Mouse (Mus musculus) neural tube, embryonic 15.5 days (tissue): Measurements from ENCODE around the gene Tti1. TPM values are rescaled to one million over a fixed set of nuclear protein-coding genes. Genes with fewer than 3 reads are reported as not detected.

ENCODE experiments used
- ATAC-seq: fragments of 200-750 bp; cut with Nextera tagmentation; 2 replicates; pipeline ENCODE4 v1.8.0; 2017; ENCODE audit warnings: mild to moderate bottlenecking, moderate TSS enrichment, moderate library complexity; ENCODE audit not compliant: low FRiP score
- H3K27ac ChIP-seq: fragments of 300-500 bp; sonication (generic); replicated peaks from 2 replicates; pipeline ENCODE4 v1.5.1; 2015; ENCODE audit warnings: mild to moderate bottlenecking, inconsistent platforms
- H3K27me3 ChIP-seq: fragments of 300-500 bp; sonication (generic); replicated peaks from 2 replicates; pipeline ENCODE4 v1.6.1; 2015; ENCODE audit warnings: inconsistent platforms
- H3K36me3 ChIP-seq: fragments of 300-500 bp; sonication (generic); 2 replicates; pipeline ENCODE4 v1.6.1; 2015; ENCODE audit warnings: inconsistent platforms
- H3K4me1 ChIP-seq: fragments of 300-500 bp; sonication (generic); 2 replicates; pipeline ENCODE4 v1.6.1; 2015; ENCODE audit warnings: inconsistent platforms
- H3K4me2 ChIP-seq: fragments of 300-500 bp; sonication (generic); 2 replicates; pipeline ENCODE4 v1.6.1; 2015; ENCODE audit warnings: inconsistent platforms, mild to moderate bottlenecking, moderate library complexity
- H3K4me3 ChIP-seq: fragments of 300-500 bp; sonication (generic); replicated peaks from 2 replicates; pipeline ENCODE4 v1.5.1; 2015; ENCODE audit warnings: mild to moderate bottlenecking, inconsistent platforms
- H3K9ac ChIP-seq: fragments of 300-500 bp; sonication (generic); replicated peaks from 2 replicates; pipeline ENCODE4 v1.6.1; 2015; ENCODE audit warnings: mild to moderate bottlenecking, inconsistent platforms
- H3K9me3 ChIP-seq: fragments of 300-500 bp; sonication (generic); replicated peaks from 2 replicates; pipeline ENCODE4 v1.6.1; 2016; ENCODE audit warnings: inconsistent platforms
- WGBS: fragments of 180-500 bp; shearing (Covaris S2); methylation state at CpG from one replicate; pipeline ENCODE4 v1.1.7; 2015; ENCODE audit warnings: mixed read lengths; 5-methylcytosine and 5-hydroxymethylcytosine counted together
- polyA plus RNA-seq: library from polyadenylated mRNA; unstranded; fragments of >200 nt; fragmentation: Nextera tagmentation; extraction: Ambion mirVana; gene quantifications from 2 replicates; pipeline ENCODE4 v1.2.1, GENCODE M21; 2015

The Tti1 gene
- polyA plus RNA-seq, 1 experiment from 2014 or later, result 14.7 TPM

DNA sequence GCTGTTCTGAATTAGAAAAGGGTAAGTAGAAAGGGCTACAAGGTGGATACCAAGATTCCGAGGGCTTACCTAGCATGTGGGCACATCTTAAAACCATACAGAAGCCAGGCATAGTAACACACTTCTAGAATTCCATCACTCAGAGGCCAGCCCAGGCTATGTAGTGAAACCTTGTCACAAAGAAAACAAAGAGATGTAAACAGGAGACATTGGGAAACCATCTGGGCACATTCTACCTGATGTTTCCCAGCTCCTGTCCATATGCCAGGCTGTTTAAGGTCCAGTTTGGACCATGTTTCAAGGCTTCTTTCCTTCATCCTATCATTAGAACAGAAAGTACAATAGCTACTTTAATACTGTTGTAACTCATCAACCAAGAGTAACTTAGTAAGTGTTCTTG is 9.3 kb upstream of the Tti1 start:
- Histone ChIP-seq H3K4me2 (no peak overlapping the region), H3K9ac (no peak overlapping the region), H3K4me3 (no peak overlapping the region), H3K9me3 (no peaks in the 10 kb centered on the region), H3K4me1 (no peaks in the 10 kb centered on the region), H3K36me3 (peaks cover 6% of the 10 kb centered on the region; the same call in 1 of the 2 replicates), H3K27me3 (no peaks in the 10 kb centered on the region), H3K27ac (no peak overlapping the region)
- no peak for ATAC-seq
- 93% methylated on average over 1 of the region's 1 CpGs for WGBS

- H3K36me3 ChIP-seq, result peaks cover 4% of the 10 kb centered on the region; the same call in 1 of the 2 replicates
- H3K4me3 ChIP-seq, result no peak overlapping the region
- no peak overlapping the region for H3K4me2 ChIP-seq
- no peaks in the 10 kb centered on the region for H3K9me3 ChIP-seq
- H3K4me1 ChIP-seq, result peaks cover 6% of the 10 kb centered on the region; the same call in 1 of the 2 replicates
- WGBS, result 86% methylated on average over 7 of the region's 7 CpGs
- H3K9ac ChIP-seq, result no peak overlapping the region
- no peaks in the 10 kb centered on the region for H3K27me3 ChIP-seq
- no peak for ATAC-seq
- no peak overlapping the region for H3K27ac ChIP-seq
Observed at GRCm38 (mm10) chr2:158036953-158037352, 8.7 kb upstream of the Tti1 start.

DNA sequence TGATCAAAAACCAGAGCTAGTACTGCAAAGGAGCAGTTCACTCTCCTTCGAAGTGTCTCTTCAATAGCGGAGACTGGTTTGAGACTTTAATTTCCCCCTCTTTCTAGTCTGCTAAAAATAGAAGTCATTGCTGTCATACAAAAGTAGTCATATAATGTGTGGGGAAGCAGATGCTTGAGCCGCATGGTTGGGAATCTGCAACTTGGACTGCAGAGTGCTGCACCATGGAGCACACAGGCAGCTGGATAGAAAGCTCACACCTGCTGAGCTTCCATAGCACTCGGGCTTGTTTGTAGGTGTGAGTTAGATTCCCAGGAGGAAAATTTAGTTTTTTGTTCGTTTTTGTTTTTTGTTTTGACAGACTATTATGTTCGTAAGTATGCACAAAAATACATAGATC is 8.2 kb upstream of the Tti1 start:
- H3K9me3 ChIP-seq, result no peaks in the 10 kb centered on the region
- H3K4me2 ChIP-seq, result no peak overlapping the region
- H3K27me3 ChIP-seq, result no peaks in the 10 kb centered on the region
- WGBS, result 87% methylated on average over 6 of the region's 6 CpGs
- no peak overlapping the region for H3K27ac ChIP-seq
- no peak for ATAC-seq
- H3K9ac ChIP-seq, result no peak overlapping the region
- H3K4me1 ChIP-seq, result peaks cover 10% of the 10 kb centered on the region
- no peak overlapping the region for H3K4me3 ChIP-seq
- peaks cover 2% of the 10 kb centered on the region; the same call in 1 of the 2 replicates for H3K36me3 ChIP-seq

DNA sequence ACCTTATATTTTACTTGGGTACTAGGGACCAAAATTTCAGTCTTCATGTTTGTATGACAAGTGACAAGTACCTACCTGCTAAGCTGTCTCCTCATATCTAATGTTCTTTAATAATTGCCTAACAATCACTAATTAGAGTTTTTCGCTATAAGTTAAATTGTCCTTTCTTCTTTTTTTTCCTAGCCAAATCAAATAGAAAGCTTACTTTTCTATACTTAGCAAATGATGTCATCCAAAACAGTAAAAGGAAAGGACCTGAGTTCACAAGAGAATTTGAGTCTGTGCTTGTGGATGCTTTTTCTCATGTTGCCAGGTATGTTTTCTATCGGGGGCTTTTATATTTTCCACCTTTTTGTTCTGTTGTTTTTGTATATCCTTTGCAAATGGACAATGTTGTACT is 7.6 kb upstream of the Tti1 start:
- Histone ChIP-seq H3K4me3 (no peak overlapping the region), H3K4me1 (peaks cover 16% of the 10 kb centered on the region), H3K27me3 (no peaks in the 10 kb centered on the region), H3K9me3 (no peaks in the 10 kb centered on the region), H3K36me3 (no peaks in the 10 kb centered on the region), H3K4me2 (no peak overlapping the region), H3K27ac (no peak overlapping the region), H3K9ac (no peak overlapping the region)
- no peak for ATAC-seq
- WGBS, result 95% methylated on average over 2 of the region's 2 CpGs

GRCm38 (mm10) chr2:158030007-158030406 is 1.8 kb upstream of the Tti1 start:
- H3K9ac ChIP-seq, result peak overlapping the region; percentile 96; the same call in 1 of the 2 replicates
- H3K4me3 ChIP-seq, result peak overlapping the region; percentile 96
- no peak overlapping the region for H3K27ac ChIP-seq
- H3K4me2 ChIP-seq, result peak overlapping the region; percentile 87
- no peaks in the 10 kb centered on the region for H3K27me3 ChIP-seq
- WGBS, result 87% methylated on average over 7 of the region's 7 CpGs
- peaks cover 46% of the 10 kb centered on the region for H3K4me1 ChIP-seq
- no peaks in the 10 kb centered on the region for H3K9me3 ChIP-seq
- no peaks in the 10 kb centered on the region for H3K36me3 ChIP-seq
- no peak for ATAC-seq

GRCm38 (mm10) chr2:158027855-158028353 is 329 bp downstream of the Tti1 start:
- H3K4me2 ChIP-seq, result peak overlapping the region; percentile 87
- peak overlapping the region; percentile 96 for H3K9ac ChIP-seq
- H3K4me3 ChIP-seq, result peak overlapping the region; percentile 96
- H3K27me3 ChIP-seq, result no peaks in the 10 kb centered on the region
- peak overlapping the region; percentile 94 for H3K27ac ChIP-seq
- peaks cover 46% of the 10 kb centered on the region for H3K4me1 ChIP-seq
- no peak for ATAC-seq
- 2% methylated on average over 16 of the region's 16 CpGs for WGBS
- H3K9me3 ChIP-seq, result no peaks in the 10 kb centered on the region
- no peaks in the 10 kb centered on the region for H3K36me3 ChIP-seq

DNA sequence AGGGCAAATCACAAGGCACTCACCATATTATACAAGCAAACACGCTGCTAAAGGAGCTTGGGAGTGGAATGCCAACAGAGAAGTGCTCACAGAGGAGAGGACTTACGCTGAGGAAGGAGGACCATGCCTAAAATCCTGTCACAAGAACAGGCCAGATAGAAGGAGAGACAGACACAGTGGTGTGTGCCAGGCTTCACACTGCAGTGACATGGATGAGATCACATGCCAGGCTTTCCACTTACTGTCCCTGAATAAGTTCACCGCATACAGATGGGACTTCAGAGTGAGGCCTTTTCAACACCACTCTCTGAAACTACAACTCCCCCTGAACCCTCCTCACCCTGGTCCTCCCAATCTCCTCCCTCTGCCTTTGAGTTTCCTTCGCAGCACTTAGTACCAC is 10.9 kb downstream of the Tti1 start:
- no peak for ATAC-seq
- Histone ChIP-seq H3K9me3 (no peaks in the 10 kb centered on the region), H3K4me3 (no peak overlapping the region), H3K36me3 (no peaks in the 10 kb centered on the region), H3K27me3 (no peaks in the 10 kb centered on the region), H3K4me1 (no peaks in the 10 kb centered on the region), H3K9ac (no peak overlapping the region), H3K4me2 (no peak overlapping the region), H3K27ac (no peak overlapping the region)
- WGBS, result 93% methylated on average over 4 of the region's 4 CpGs

GRCm38 (mm10) chr2:158012608-158013007 is 15.6 kb downstream of the Tti1 start:
- WGBS, result 92% methylated on average over 3 of the region's 3 CpGs

GRCm38 (mm10) chr2:158009373-158009772 is 18.9 kb downstream of the Tti1 start:
- Histone ChIP-seq H3K4me2 (no peak overlapping the region), H3K9me3 (no peaks in the 10 kb centered on the region), H3K9ac (no peak overlapping the region), H3K27ac (no peak overlapping the region), H3K27me3 (no peaks in the 10 kb centered on the region), H3K4me1 (no peaks in the 10 kb centered on the region), H3K4me3 (no peak overlapping the region), H3K36me3 (peaks cover 16% of the 10 kb centered on the region; the same call in 1 of the 2 replicates)
- 89% methylated on average over 7 of the region's 7 CpGs for WGBS
- ATAC-seq, result no peak

More at GRCm38 (mm10) chr2:158012608-158013007, 15.6 kb downstream of the Tti1 start:
- no peak overlapping the region for H3K9ac ChIP-seq
- H3K27ac ChIP-seq, result no peak overlapping the region
- H3K27me3 ChIP-seq, result no peaks in the 10 kb centered on the region
- H3K9me3 ChIP-seq, result no peaks in the 10 kb centered on the region
- H3K4me1 ChIP-seq, result no peaks in the 10 kb centered on the region
- no peak overlapping the region for H3K4me3 ChIP-seq
- H3K36me3 ChIP-seq, result peaks cover 8% of the 10 kb centered on the region; the same call in 1 of the 2 replicates
- ATAC-seq, result no peak
- H3K4me2 ChIP-seq, result no peak overlapping the region

DNA sequence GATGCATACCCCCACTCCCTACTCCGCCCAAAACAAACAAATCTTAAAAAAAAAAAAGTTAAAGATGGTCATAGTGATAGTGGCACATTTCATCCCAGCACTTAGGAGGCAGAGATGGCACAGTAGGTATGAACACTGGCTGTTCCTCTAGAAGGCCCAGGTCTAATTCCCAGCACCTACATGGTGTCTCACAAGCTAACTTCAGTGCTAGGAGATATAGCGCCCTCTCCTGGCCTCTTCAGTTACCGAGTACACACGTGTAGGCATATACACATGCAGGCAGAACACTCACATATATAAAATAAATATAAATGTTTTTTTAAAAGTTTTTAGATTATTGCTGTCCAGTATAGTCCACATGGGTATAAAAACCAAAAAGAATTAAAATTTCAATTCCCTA is 22.6 kb downstream of the Tti1 start:
- Histone ChIP-seq H3K9ac (no peak overlapping the region), H3K9me3 (no peaks in the 10 kb centered on the region), H3K4me1 (0 out of 2 replicates have a peak, but pooled peaks cover 1% of the 10 kb centered on the region), H3K4me2 (no peak overlapping the region), H3K36me3 (peaks cover 17% of the 10 kb centered on the region; the same call in 1 of the 2 replicates), H3K27ac (no peak overlapping the region), H3K4me3 (no peak overlapping the region), H3K27me3 (no peaks in the 10 kb centered on the region)
- 98% methylated on average over 4 of the region's 4 CpGs for WGBS
- no peak for ATAC-seq

DNA sequence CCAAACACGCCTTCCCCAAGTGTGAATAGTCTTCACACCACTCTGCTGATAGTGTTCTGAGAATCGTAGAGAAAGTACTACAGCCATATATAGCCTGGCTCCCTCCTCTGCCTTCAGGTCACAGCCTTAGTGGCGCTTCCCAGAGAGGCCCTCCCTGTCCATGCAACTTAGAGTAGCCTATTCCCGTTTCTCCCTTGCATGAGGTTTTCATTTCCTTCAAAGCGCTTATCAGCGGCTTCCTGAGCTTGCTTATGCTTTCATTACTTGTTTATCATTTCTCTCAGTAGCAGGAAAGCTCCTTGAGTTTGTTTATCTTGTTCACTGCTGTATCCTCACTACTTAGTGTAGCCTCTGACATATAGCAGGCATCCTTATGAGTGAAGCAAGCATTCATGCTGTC is 23.6 kb downstream of the Tti1 start:
- Histone ChIP-seq H3K9ac (no peak overlapping the region), H3K4me1 (peaks cover 6% of the 10 kb centered on the region), H3K4me2 (no peak overlapping the region), H3K9me3 (no peaks in the 10 kb centered on the region), H3K4me3 (no peak overlapping the region), H3K36me3 (peaks cover 17% of the 10 kb centered on the region; the same call in 1 of the 2 replicates), H3K27me3 (no peaks in the 10 kb centered on the region), H3K27ac (no peak overlapping the region)
- WGBS, result 88% methylated on average over 6 of the region's 6 CpGs
- no peak for ATAC-seq

DNA sequence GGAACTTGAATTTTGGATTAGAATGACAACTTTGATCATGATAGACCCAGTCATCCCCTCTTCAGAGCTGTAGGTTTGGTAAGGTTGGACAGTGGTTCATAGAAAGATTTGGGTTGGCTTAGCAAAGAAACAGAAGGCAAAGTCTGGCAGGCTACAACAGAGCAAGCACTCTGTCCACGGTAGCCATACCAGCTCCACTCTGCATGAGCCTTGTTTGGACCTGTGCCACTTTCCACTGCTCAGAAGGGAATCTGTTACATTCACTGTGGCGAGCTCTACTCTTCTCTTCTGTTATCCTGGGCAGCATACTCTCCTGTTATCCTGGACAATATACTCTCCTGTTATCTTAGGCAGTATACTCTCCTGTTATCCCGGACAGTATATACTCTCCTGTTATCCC is 29.4 kb downstream of the Tti1 start:
- 64% methylated on average over 3 of the region's 3 CpGs for WGBS
- H3K4me1 ChIP-seq, result peaks cover 13% of the 10 kb centered on the region
- H3K9me3 ChIP-seq, result no peaks in the 10 kb centered on the region
- H3K9ac ChIP-seq, result no peak overlapping the region
- H3K36me3 ChIP-seq, result peaks cover 16% of the 10 kb centered on the region
- no peak for ATAC-seq
- no peak overlapping the region for H3K4me3 ChIP-seq
- no peak overlapping the region for H3K27ac ChIP-seq
- no peak overlapping the region for H3K4me2 ChIP-seq
- no peaks in the 10 kb centered on the region for H3K27me3 ChIP-seq
